Mouse (Mus musculus): ENCODE data around the gene Cnih1. TPM values are rescaled to one million over a fixed set of nuclear protein-coding genes. Genes with fewer than 3 reads are reported as not detected.
"Not testable (repeated sequence)": the region's sequence is repeated elsewhere in the genome, so short reads cannot be mapped to it uniquely, and the experiment has no call there.

Gene Cnih1
- polyA plus RNA-seq, 1 experiment from 2014 or later = 229 TPM

GRCm38 (mm10) chr14:46819961-46820360 lies 31.8 kb upstream of the Cnih1 start:
- ATAC-seq (ENCODE audit: low FRiP score); H3K36me3 ChIP-seq (ENCODE audit: control insufficient read depth, insufficient read depth, low read length); DNase-seq (ENCODE audit: low spot score, missing footprints); H3K27ac ChIP-seq (ENCODE audit: low read depth, low read length); H3K27me3 ChIP-seq (ENCODE audit: control insufficient read depth, insufficient read depth, low read length); H3K4me3 ChIP-seq (ENCODE audit: low read depth, low read length); H3K4me2 ChIP-seq; H3K9me3 ChIP-seq (ENCODE audit: control insufficient read depth, low read length); H3K9ac ChIP-seq (ENCODE audit: low read length): not testable (repeated sequence)
- WGBS = 96% methylated on average over 5 of the region's 6 CpGs
- H3K4me1 ChIP-seq (ENCODE audit: control insufficient read depth, insufficient read depth, low read length) = peaks cover 11% of the 10 kb centered on the region

- DNase-seq (ENCODE audit: low spot score, missing footprints) = no peak
- Histone ChIP-seq H3K4me3 (ENCODE audit: low read depth, low read length) (no peak overlapping the region), H3K4me2 (no peak overlapping the region), H3K9me3 (ENCODE audit: control insufficient read depth, low read length) (no peaks in the 10 kb centered on the region), H3K36me3 (ENCODE audit: control insufficient read depth, insufficient read depth, low read length) (no peaks in the 10 kb centered on the region; the same call in 1 of the 2 replicates), H3K27me3 (ENCODE audit: control insufficient read depth, insufficient read depth, low read length) (no peaks in the 10 kb centered on the region), H3K9ac (ENCODE audit: low read length) (no peak overlapping the region), H3K4me1 (ENCODE audit: control insufficient read depth, insufficient read depth, low read length) (peaks cover 11% of the 10 kb centered on the region), H3K27ac (ENCODE audit: low read depth, low read length) (no peak overlapping the region)
- 95% methylated on average over 7 of the region's 7 CpGs for WGBS
- ATAC-seq (ENCODE audit: low FRiP score) = no peak
These were observed 30.5 kb upstream of the Cnih1 start for GRCm38 (mm10) chr14:46818743-46819142.

- 90% methylated on average over 8 of the region's 8 CpGs for WGBS
- no peak overlapping the region for H3K9ac ChIP-seq (ENCODE audit: low read length)
- H3K9me3 ChIP-seq (ENCODE audit: control insufficient read depth, low read length) = no peaks in the 10 kb centered on the region
- ATAC-seq (ENCODE audit: low FRiP score) = no peak
- H3K36me3 ChIP-seq (ENCODE audit: control insufficient read depth, insufficient read depth, low read length) = peaks cover 3% of the 10 kb centered on the region; the same call in 1 of the 2 replicates
- no peaks in the 10 kb centered on the region for H3K27me3 ChIP-seq (ENCODE audit: control insufficient read depth, insufficient read depth, low read length)
- H3K4me3 ChIP-seq (ENCODE audit: low read depth, low read length) = no peak overlapping the region
- DNase-seq (ENCODE audit: low spot score, missing footprints) = no peak
- peaks cover 11% of the 10 kb centered on the region for H3K4me1 ChIP-seq (ENCODE audit: control insufficient read depth, insufficient read depth, low read length)
- H3K27ac ChIP-seq (ENCODE audit: low read depth, low read length) = no peak overlapping the region
- no peak overlapping the region for H3K4me2 ChIP-seq
These were observed 28.9 kb upstream of the Cnih1 start for GRCm38 (mm10) chr14:46816916-46817622.

GRCm38 (mm10) chr14:46815640-46816039 lies 27.4 kb upstream of the Cnih1 start:
- no peak overlapping the region for H3K4me2 ChIP-seq
- H3K9me3 ChIP-seq (ENCODE audit: control insufficient read depth, low read length) = no peaks in the 10 kb centered on the region
- DNase-seq (ENCODE audit: low spot score, missing footprints) (no peak), ATAC-seq (ENCODE audit: low FRiP score) (no peak)
- no peak overlapping the region for H3K9ac ChIP-seq (ENCODE audit: low read length)
- WGBS = 85% methylated on average over 6 of the region's 6 CpGs
- H3K27ac ChIP-seq (ENCODE audit: low read depth, low read length) = no peak overlapping the region
- peaks cover 3% of the 10 kb centered on the region; the same call in 1 of the 2 replicates for H3K4me1 ChIP-seq (ENCODE audit: control insufficient read depth, insufficient read depth, low read length)
- H3K36me3 ChIP-seq (ENCODE audit: control insufficient read depth, insufficient read depth, low read length) = peaks cover 3% of the 10 kb centered on the region; the same call in 1 of the 2 replicates
- no peaks in the 10 kb centered on the region for H3K27me3 ChIP-seq (ENCODE audit: control insufficient read depth, insufficient read depth, low read length)
- H3K4me3 ChIP-seq (ENCODE audit: low read depth, low read length) = no peak overlapping the region

- no peak overlapping the region for H3K4me3 ChIP-seq (ENCODE audit: low read depth, low read length)
- no peak overlapping the region for H3K9ac ChIP-seq (ENCODE audit: low read length)
- no peaks in the 10 kb centered on the region for H3K4me1 ChIP-seq (ENCODE audit: control insufficient read depth, insufficient read depth, low read length)
- H3K27ac ChIP-seq (ENCODE audit: low read depth, low read length) = no peak overlapping the region
- no peak for DNase-seq (ENCODE audit: low spot score, missing footprints)
- no peaks in the 10 kb centered on the region for H3K36me3 ChIP-seq (ENCODE audit: control insufficient read depth, insufficient read depth, low read length)
- no peak overlapping the region for H3K4me2 ChIP-seq
- WGBS = 91% methylated on average over 3 of the region's 3 CpGs
- no peak for ATAC-seq (ENCODE audit: low FRiP score)
- no peaks in the 10 kb centered on the region for H3K27me3 ChIP-seq (ENCODE audit: control insufficient read depth, insufficient read depth, low read length)
- H3K9me3 ChIP-seq (ENCODE audit: control insufficient read depth, low read length) = no peaks in the 10 kb centered on the region
These were observed 19.7 kb upstream of the Cnih1 start for GRCm38 (mm10) chr14:46807927-46808326.

- no peak overlapping the region for H3K9ac ChIP-seq (ENCODE audit: low read length)
- H3K4me1 ChIP-seq (ENCODE audit: control insufficient read depth, insufficient read depth, low read length) = no peaks in the 10 kb centered on the region
- no peaks in the 10 kb centered on the region for H3K36me3 ChIP-seq (ENCODE audit: control insufficient read depth, insufficient read depth, low read length)
- H3K4me2 ChIP-seq = no peak overlapping the region
- H3K4me3 ChIP-seq (ENCODE audit: low read depth, low read length) = no peak overlapping the region
- no peaks in the 10 kb centered on the region for H3K9me3 ChIP-seq (ENCODE audit: control insufficient read depth, low read length)
- ATAC-seq (ENCODE audit: low FRiP score) (no peak), DNase-seq (ENCODE audit: low spot score, missing footprints) (no peak)
- H3K27me3 ChIP-seq (ENCODE audit: control insufficient read depth, insufficient read depth, low read length) = no peaks in the 10 kb centered on the region
- WGBS = 82% methylated on average over 5 of the region's 5 CpGs
- no peak overlapping the region for H3K27ac ChIP-seq (ENCODE audit: low read depth, low read length)
These were observed 18.0 kb upstream of the Cnih1 start for GRCm38 (mm10) chr14:46806186-46806585.

- H3K4me2 ChIP-seq = no peak overlapping the region
- H3K9ac ChIP-seq (ENCODE audit: low read length) = no peak overlapping the region
- DNase-seq (ENCODE audit: low spot score, missing footprints) = no peak
- no peaks in the 10 kb centered on the region for H3K27me3 ChIP-seq (ENCODE audit: control insufficient read depth, insufficient read depth, low read length)
- 85% methylated on average over 1 of the region's 1 CpGs for WGBS
- ATAC-seq (ENCODE audit: low FRiP score) = no peak
- H3K9me3 ChIP-seq (ENCODE audit: control insufficient read depth, low read length) = no peaks in the 10 kb centered on the region
- H3K36me3 ChIP-seq (ENCODE audit: control insufficient read depth, insufficient read depth, low read length) = no peaks in the 10 kb centered on the region
- no peaks in the 10 kb centered on the region for H3K4me1 ChIP-seq (ENCODE audit: control insufficient read depth, insufficient read depth, low read length)
- H3K27ac ChIP-seq (ENCODE audit: low read depth, low read length) = no peak overlapping the region
- no peak overlapping the region for H3K4me3 ChIP-seq (ENCODE audit: low read depth, low read length)
These were observed 15.6 kb upstream of the Cnih1 start for GRCm38 (mm10) chr14:46803791-46804190.

GRCm38 (mm10) chr14:46803259-46803658 lies 15.0 kb upstream of the Cnih1 start:
- H3K9me3 ChIP-seq (ENCODE audit: control insufficient read depth, low read length) = no peaks in the 10 kb centered on the region
- WGBS = 90% methylated on average over 4 of the region's 4 CpGs
- ATAC-seq (ENCODE audit: low FRiP score) (no peak), DNase-seq (ENCODE audit: low spot score, missing footprints) (no peak)
- H3K4me2 ChIP-seq = no peak overlapping the region
- no peaks in the 10 kb centered on the region for H3K27me3 ChIP-seq (ENCODE audit: control insufficient read depth, insufficient read depth, low read length)
- H3K36me3 ChIP-seq (ENCODE audit: control insufficient read depth, insufficient read depth, low read length) = no peaks in the 10 kb centered on the region
- H3K27ac ChIP-seq (ENCODE audit: low read depth, low read length) = no peak overlapping the region
- H3K4me3 ChIP-seq (ENCODE audit: low read depth, low read length) = no peak overlapping the region
- H3K9ac ChIP-seq (ENCODE audit: low read length) = no peak overlapping the region
- no peaks in the 10 kb centered on the region for H3K4me1 ChIP-seq (ENCODE audit: control insufficient read depth, insufficient read depth, low read length)

- H3K27ac ChIP-seq (ENCODE audit: low read depth, low read length) = no peak overlapping the region
- no peak overlapping the region for H3K4me2 ChIP-seq
- no peaks in the 10 kb centered on the region for H3K36me3 ChIP-seq (ENCODE audit: control insufficient read depth, insufficient read depth, low read length)
- ATAC-seq (ENCODE audit: low FRiP score) (no peak), DNase-seq (ENCODE audit: low spot score, missing footprints) (no peak)
- no peaks in the 10 kb centered on the region for H3K4me1 ChIP-seq (ENCODE audit: control insufficient read depth, insufficient read depth, low read length)
- WGBS = 90% methylated on average over 3 of the region's 3 CpGs
- H3K4me3 ChIP-seq (ENCODE audit: low read depth, low read length) = no peak overlapping the region
- H3K9me3 ChIP-seq (ENCODE audit: control insufficient read depth, low read length) = no peaks in the 10 kb centered on the region
- H3K27me3 ChIP-seq (ENCODE audit: control insufficient read depth, insufficient read depth, low read length) = no peaks in the 10 kb centered on the region
- no peak overlapping the region for H3K9ac ChIP-seq (ENCODE audit: low read length)
These were observed 12.6 kb upstream of the Cnih1 start for GRCm38 (mm10) chr14:46800684-46801345.

All from midbrain, embryonic 11.5 days (tissue).